Mouse (Mus musculus) left cerebral cortex, adult 9 months (tissue): ENCODE data around the gene Trex1.

Experiments used
- DNase-seq, 2 experiments: peaks; one replicate each; pipeline ENCODE4 v3.0.0; 2022; ENCODE audit warnings: low spot score in 2 of 2

The Trex1 gene

GRCm38 (mm10) chr9:109059136-109059903 is at the start of gene Trex1:
Gene Trex1 (minus strand): TSS chr9:109059734.
- peak; percentile 66 to 93 for DNase-seq

- DNase-seq, result no peak
These were observed 47.8 kb upstream of the Trex1 start for GRCm38 (mm10) chr9:109107341-109107740.

GRCm38 (mm10) chr9:109105648-109106047 is 46.1 kb upstream of the Trex1 start:
- DNase-seq, result no peak

GRCm38 (mm10) chr9:109105011-109105410 is 45.5 kb upstream of the Trex1 start:
- DNase-seq, result no peak

GRCm38 (mm10) chr9:109104083-109104482 is 44.5 kb upstream of the Trex1 start:
- no peak for DNase-seq

GRCm38 (mm10) chr9:109103250-109103649 is 43.7 kb upstream of the Trex1 start:
- DNase-seq, result no peak

- DNase-seq, result no peak
These were observed 43.0 kb upstream of the Trex1 start for GRCm38 (mm10) chr9:109102541-109102940.

- DNase-seq, result no peak
These were observed 42.5 kb upstream of the Trex1 start for GRCm38 (mm10) chr9:109101933-109102445.

GRCm38 (mm10) chr9:109100307-109100928 is 40.9 kb upstream of the Trex1 start:
- no peak for DNase-seq

GRCm38 (mm10) chr9:109098969-109099368 is 39.4 kb upstream of the Trex1 start:
- no peak for DNase-seq

- no peak for DNase-seq
These were observed 38.8 kb upstream of the Trex1 start for GRCm38 (mm10) chr9:109098366-109098765.

GRCm38 (mm10) chr9:109097831-109098230 is 38.3 kb upstream of the Trex1 start:
- DNase-seq, result peak; percentile 59 to 73

GRCm38 (mm10) chr9:109097291-109097690 is 37.8 kb upstream of the Trex1 start:
- no peak for DNase-seq

GRCm38 (mm10) chr9:109096856-109097255 is 37.3 kb upstream of the Trex1 start:
- DNase-seq, result no peak

- DNase-seq, result no peak
These were observed 36.7 kb upstream of the Trex1 start for GRCm38 (mm10) chr9:109096251-109096661.

GRCm38 (mm10) chr9:109095137-109095982 is 35.8 kb upstream of the Trex1 start, which contains the start of gene Plxnb1:
Gene Plxnb1 (plus strand): TSS chr9:109095389.
- DNase-seq, result peak in 1 of 2 experiments; percentile 65

GRCm38 (mm10) chr9:109094553-109095136 is 35.1 kb upstream of the Trex1 start:
- no peak for DNase-seq

GRCm38 (mm10) chr9:109093786-109094552 is 34.4 kb upstream of the Trex1 start:
- no peak for DNase-seq

- no peak for DNase-seq
These were observed 33.3 kb upstream of the Trex1 start for GRCm38 (mm10) chr9:109092799-109093198.

GRCm38 (mm10) chr9:109091802-109092201 is 32.3 kb upstream of the Trex1 start:
- DNase-seq, result no peak

GRCm38 (mm10) chr9:109090446-109090845 is 30.9 kb upstream of the Trex1 start:
- no peak for DNase-seq
